Mouse (Mus musculus): ENCODE measurements around the gene Olfr806.

Olfr806 gene

DNA sequence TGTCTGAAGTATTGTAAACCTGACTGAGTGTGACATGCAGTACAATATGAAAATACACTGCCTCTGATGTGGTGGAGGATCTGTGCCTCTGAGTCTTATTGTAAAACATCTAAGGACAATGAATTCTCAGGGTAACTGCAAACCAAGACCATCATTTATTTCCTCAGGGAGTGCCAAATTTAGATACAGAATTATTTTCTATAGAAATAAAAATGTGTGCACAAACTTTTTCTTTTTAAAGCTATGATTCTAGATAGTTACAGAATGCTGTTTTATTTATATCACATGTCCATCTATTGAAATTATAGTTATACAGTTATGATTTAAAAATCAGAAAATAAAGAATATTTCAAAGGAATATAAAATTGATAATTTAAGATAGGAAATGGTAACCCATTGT is at the start of gene Olfr806:
Gene Olfr806 (minus strand): TSS at position 101 of the 400 bp plus-strand sequence.
- no peak for DNase-seq

DNA sequence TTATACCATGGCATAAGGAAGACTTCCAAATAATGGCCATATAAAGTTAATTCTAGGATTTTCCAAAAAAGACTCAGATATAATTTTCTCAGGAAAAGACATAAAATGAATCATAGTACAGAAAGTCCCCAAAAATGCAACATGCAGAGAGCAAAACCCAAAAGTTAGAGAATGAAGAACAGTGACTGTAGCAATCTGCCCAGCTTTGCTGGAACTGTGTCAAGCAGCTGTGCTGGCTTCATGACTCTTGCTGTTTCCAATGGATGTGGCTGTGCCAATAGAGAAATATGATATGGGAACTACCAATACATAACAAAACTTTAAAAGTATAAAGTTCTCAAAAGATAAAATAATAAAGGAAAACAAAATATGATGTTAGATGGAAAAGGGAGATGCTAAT is 36.4 kb upstream of the Olfr806 start:
- DNase-seq, result no peak

DNA sequence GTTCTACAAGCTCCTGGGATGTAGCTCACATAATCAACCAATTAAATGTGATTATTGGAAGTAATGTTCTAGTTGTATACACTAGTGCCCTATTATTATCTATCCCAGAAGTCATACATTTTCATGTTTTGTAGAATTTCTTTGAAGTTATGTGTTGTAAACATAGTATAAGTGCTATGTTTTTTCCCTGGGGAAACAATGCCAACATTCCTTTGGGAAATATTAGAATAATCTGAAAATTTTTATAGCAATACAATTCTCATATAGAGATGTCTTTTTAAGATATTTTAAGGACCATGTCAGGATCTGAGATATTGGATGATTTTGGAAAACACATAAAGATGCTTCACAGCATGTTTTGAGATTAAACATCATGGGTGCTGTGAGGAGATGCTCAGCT is 32.6 kb upstream of the Olfr806 start, which contains the start of gene Olfr809:
Gene Olfr809 (plus strand): TSS at position 301 of the 400 bp plus-strand sequence.
- no peak for DNase-seq

DNA sequence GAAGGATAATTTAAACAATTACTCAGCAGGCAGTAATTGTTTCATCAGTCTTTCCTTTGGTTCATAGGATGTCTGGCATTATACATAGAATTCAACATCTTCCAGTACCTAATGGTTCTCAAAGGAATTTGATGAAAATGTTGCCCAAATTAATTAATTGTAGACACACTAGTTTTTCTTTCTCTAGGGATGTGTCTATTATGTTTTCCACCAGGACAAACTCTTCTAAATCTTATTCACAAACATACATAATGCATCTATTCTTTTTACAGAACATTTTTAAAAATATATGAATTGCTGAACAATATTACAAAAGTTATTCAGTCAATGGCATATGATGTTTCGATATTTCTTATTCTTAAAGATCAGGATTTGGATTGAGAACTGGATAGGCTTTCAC is 23.5 kb upstream of the Olfr806 start, which contains the start of gene Olfr808:
Gene Olfr808 (plus strand): TSS at position 301 of the 400 bp plus-strand sequence.
- no peak for DNase-seq

DNA sequence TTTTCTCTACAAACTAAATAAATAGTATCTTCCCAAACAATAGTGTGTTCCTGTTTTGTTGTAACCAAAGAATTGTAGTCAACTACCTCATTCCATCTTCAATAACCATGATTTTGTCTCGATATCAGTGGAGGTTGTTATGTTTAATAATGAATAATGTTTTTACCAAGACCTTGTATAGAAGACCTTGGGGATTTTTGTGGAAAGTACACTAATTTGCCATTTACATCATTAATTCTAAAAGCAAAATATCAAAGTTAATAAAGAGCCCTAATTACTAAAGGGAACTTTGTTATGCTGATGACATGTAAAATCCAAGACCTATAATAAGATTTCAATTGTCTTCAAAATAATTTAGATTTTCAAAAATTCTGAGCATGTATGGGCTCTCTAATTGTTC is 16.0 kb upstream of the Olfr806 start, which contains the start of gene Olfr807:
Gene Olfr807 (minus strand): TSS at position 101 of the 400 bp plus-strand sequence.
- DNase-seq, result no peak

DNA sequence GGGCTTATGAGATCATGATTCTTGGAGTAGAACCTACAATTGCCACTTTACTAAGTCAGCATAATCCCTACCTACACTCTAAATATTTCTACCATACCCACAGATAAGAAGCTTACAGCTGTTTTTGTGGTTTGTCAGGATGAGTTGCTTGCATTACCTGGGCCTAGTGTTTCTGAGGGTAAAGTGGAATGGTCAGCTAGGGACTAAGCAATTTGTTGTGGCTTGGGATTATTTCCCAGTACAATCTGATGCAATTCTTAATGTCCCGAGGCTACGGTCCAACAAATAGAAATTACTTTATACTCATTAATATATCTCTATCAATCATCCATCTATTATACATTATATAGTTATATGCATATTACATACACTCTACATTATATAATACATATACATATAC is 12.4 kb downstream of the Olfr806 start, which contains the start of gene Olfr805:
Gene Olfr805 (minus strand): TSS at position 101 of the 400 bp plus-strand sequence.
- no peak for DNase-seq

DNA sequence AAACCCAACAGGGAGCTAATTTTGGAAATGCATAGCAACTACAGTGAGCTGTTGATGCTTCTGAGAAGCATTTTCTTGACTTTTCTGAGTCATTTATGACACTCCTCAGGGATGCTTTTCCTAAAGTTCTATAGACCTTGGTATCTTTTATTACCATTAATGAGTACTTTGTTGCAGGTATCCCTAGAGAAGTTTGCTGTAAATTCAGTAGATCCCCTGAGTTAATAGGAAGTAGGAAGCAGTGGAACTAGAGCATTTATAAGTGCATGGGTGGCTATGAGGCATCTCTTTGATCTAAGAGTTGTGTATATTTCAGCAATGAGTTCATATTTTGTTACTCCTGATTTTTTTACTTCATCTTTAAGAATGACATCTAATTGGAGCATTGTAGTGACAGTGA is 38.8 kb downstream of the Olfr806 start, which contains the start of gene Olfr804:
Gene Olfr804 (plus strand): TSS at position 301 of the 400 bp plus-strand sequence.
- DNase-seq, result no peak

DNA sequence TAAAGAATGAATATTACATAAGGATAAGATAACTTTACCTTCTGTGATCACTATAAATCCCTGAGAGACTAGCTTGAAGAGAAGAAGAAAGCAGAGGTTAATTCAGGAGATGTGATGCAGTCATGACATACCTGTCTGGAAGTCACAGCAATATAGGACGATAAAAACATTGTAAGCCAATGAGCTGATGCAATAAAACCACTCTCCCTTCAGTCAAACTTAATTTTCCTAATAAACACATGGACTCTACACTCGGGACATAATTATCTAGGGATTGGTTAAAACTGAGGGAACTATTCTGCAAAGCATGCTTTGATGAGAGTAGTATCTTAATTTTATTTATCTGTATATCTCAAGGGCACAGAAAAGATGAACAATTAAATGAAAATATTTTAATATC is 47.5 kb downstream of the Olfr806 start, which contains the start of gene Olfr803:
Gene Olfr803 (minus strand): TSS at position 101 of the 400 bp plus-strand sequence.
- DNase-seq, result no peak

DNA sequence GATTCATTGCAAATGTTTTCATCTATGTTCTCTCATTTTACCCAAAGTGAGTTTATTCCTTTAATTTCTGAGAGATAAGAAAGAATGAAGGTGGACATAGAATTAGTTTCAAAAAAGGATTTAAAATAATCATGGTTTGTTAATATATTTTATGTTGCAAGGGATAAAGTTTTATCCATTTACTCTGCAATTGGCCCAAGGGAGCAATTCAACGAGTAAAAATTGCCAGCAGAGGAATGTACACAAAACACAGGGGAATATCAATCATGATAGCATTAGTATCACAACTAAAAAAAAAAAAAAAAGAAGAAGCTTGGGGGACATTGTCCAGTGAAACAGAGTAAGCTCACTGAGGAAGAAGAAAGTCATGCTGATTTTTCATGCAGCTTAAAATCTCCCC is 53.7 kb downstream of the Olfr806 start, which contains the start of gene Olfr802:
Gene Olfr802 (minus strand): TSS at position 101 of the 400 bp plus-strand sequence.
- DNase-seq, result no peak
